Mouse (Mus musculus) spleen, adult 2 months (tissue): ENCODE results near the gene Pde5a.

ENCODE experiments used
- CTCF ChIP-seq: fragments of 200-500 bp; IDR thresholded peaks from 2 replicates; pipeline ENCODE4 v1.5.1; 2011; ENCODE audit warnings: mild to moderate bottlenecking, inconsistent platforms; ENCODE audit not compliant: insufficient read depth, insufficient read length, insufficient replicate concordance; ENCODE audit errors: extremely low read depth
- POLR2A ChIP-seq: fragments of 200-500 bp; IDR thresholded peaks from 2 replicates; pipeline ENCODE4 v1.6.1; 2011; ENCODE audit warnings: low read depth, low read length, inconsistent platforms

GRCm38 (mm10) chr3:122695870-122696269 lies 32.9 kb upstream of the Pde5a start:
- TF ChIP-seq POLR2A (no peak), CTCF (no peak)
